Mouse (Mus musculus): ENCODE data around the gene Nr1h4. TPM values are rescaled to one million over a fixed set of nuclear protein-coding genes. Genes with fewer than 3 reads are reported as not detected.

The Nr1h4 gene
- polyA plus RNA-seq, 1 experiment from 2014 or later = 1.2 TPM

DNA sequence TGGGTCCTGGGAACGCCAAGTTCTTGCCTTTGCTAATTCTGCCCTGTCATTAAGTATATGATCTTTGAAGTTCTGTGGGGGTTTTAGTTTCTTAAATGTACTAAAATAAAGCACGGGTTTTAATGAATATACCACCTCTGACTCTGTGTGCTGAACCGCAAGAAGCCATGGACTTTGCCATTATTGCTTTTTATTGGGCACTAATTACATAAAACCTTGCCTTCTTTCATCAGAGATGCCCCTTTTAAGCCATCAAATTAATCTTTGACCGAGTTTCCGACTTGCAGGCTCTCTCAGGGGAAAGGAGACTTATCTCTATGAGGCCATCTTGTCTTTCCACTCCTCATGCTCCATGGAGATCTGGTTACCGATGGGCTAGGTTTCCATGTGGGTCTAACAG is 20.8 kb downstream of the Nr1h4 start:
- H3K4me3 ChIP-seq (ENCODE audit: low read length) = no peak overlapping the region
- no peak overlapping the region for H3K9ac ChIP-seq (ENCODE audit: low read length)
- WGBS = 81% methylated on average over 6 of the region's 6 CpGs
- no peaks in the 10 kb centered on the region for H3K27me3 ChIP-seq (ENCODE audit: control insufficient read depth, insufficient read depth, low read length)
- H3K9me3 ChIP-seq (replicated peaks; ENCODE audit: control insufficient read depth, low read length) = no peaks in the 10 kb centered on the region
- H3K27ac ChIP-seq (ENCODE audit: low read length) = no peak overlapping the region
- no peak overlapping the region for H3K4me2 ChIP-seq (ENCODE audit: low read depth, low read length)
- no peaks in the 10 kb centered on the region for H3K4me1 ChIP-seq (ENCODE audit: control insufficient read depth, insufficient read depth, low read length)
- no peaks in the 10 kb centered on the region for H3K36me3 ChIP-seq (ENCODE audit: control insufficient read depth, insufficient read depth)
- no peak for ATAC-seq (replicated peaks; ENCODE audit: extremely low read depth, insufficient read depth, low FRiP score)

DNA sequence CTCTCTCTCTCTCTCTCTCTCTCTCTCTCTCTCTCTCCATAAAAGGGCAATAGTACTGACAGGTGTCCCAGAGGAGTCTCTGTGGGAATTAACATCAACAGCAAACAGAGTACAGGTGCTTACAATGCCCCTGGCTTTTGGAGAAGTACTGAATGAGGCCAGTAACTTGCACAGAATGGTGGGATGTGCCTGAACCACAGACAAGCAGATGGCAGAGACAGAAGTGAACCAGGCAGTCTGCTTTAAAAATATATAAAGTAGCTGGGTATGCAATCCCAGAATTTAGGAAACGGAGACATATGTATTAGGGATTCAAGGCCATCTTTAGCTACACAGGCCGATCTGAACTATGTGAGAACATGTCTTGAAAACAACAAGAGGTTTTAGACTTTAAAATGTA is 22.8 kb downstream of the Nr1h4 start:
- no peak overlapping the region for H3K4me2 ChIP-seq (ENCODE audit: low read depth, low read length)
- no peak for ATAC-seq (replicated peaks; ENCODE audit: extremely low read depth, insufficient read depth, low FRiP score)
- 83% methylated on average over 2 of the region's 2 CpGs for WGBS
- no peaks in the 10 kb centered on the region for H3K36me3 ChIP-seq (ENCODE audit: control insufficient read depth, insufficient read depth)
- no peaks in the 10 kb centered on the region for H3K9me3 ChIP-seq (replicated peaks; ENCODE audit: control insufficient read depth, low read length)
- no peaks in the 10 kb centered on the region for H3K27me3 ChIP-seq (ENCODE audit: control insufficient read depth, insufficient read depth, low read length)
- H3K27ac ChIP-seq (ENCODE audit: low read length) = no peak overlapping the region
- H3K4me1 ChIP-seq (ENCODE audit: control insufficient read depth, insufficient read depth, low read length) = no peaks in the 10 kb centered on the region
- no peak overlapping the region for H3K4me3 ChIP-seq (ENCODE audit: low read length)
- H3K9ac ChIP-seq (ENCODE audit: low read length) = no peak overlapping the region

DNA sequence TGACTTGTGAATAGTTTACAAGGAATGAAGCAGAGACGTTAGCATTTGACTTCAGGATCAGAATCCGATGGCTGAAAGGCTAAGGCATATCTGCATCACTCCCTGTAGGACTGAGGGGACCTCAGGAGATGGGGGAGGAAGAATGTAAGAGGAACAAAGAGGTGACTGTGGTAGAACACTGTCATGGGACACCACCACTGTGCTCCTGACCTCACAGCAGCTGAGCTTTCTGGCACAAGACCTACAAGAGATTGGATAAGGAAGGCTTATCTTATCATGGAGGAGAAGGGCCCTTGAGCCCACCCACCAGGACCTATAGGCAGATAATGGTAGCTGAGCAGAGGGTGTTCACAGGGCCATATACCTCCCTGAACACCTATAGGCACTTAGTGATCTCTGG is 24.8 kb downstream of the Nr1h4 start:
- no peaks in the 10 kb centered on the region for H3K4me1 ChIP-seq (ENCODE audit: control insufficient read depth, insufficient read depth, low read length)
- no peaks in the 10 kb centered on the region for H3K27me3 ChIP-seq (ENCODE audit: control insufficient read depth, insufficient read depth, low read length)
- WGBS = 51% methylated on average over 2 of the region's 2 CpGs
- H3K4me3 ChIP-seq (ENCODE audit: low read length) = no peak overlapping the region
- no peak for ATAC-seq (replicated peaks; ENCODE audit: extremely low read depth, insufficient read depth, low FRiP score)
- no peak overlapping the region for H3K4me2 ChIP-seq (ENCODE audit: low read depth, low read length)
- no peak overlapping the region for H3K9ac ChIP-seq (ENCODE audit: low read length)
- no peak overlapping the region for H3K27ac ChIP-seq (ENCODE audit: low read length)
- no peaks in the 10 kb centered on the region for H3K36me3 ChIP-seq (ENCODE audit: control insufficient read depth, insufficient read depth)
- no peaks in the 10 kb centered on the region for H3K9me3 ChIP-seq (replicated peaks; ENCODE audit: control insufficient read depth, low read length)

DNA sequence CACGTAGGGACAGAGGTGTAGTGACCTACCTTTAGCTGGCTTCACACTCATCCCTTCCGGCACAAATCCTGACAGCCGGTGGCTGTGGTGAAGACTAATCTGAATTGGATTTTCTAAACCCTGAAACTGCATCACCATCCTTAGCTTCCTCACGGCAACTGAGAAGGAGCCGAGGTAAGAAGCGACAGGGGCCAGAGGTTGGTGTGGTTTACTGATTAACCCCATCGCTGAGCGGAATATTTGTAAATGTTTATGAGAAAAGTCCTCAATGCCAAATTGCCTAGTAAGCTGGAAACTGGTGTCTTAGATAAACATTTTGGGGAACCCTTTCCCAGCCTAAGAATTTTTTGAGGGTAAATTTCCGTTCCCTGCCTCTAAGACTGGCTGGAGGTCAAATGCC is 26.9 kb downstream of the Nr1h4 start:
- Histone ChIP-seq H3K27me3 (ENCODE audit: control insufficient read depth, insufficient read depth, low read length) (no peaks in the 10 kb centered on the region), H3K9ac (ENCODE audit: low read length) (no peak overlapping the region), H3K9me3 (replicated peaks; ENCODE audit: control insufficient read depth, low read length) (no peaks in the 10 kb centered on the region), H3K4me1 (ENCODE audit: control insufficient read depth, insufficient read depth, low read length) (no peaks in the 10 kb centered on the region), H3K36me3 (ENCODE audit: control insufficient read depth, insufficient read depth) (no peaks in the 10 kb centered on the region), H3K4me3 (ENCODE audit: low read length) (no peak overlapping the region), H3K27ac (ENCODE audit: low read length) (no peak overlapping the region), H3K4me2 (ENCODE audit: low read depth, low read length) (no peak overlapping the region)
- WGBS = 82% methylated on average over 9 of the region's 9 CpGs
- ATAC-seq (replicated peaks; ENCODE audit: extremely low read depth, insufficient read depth, low FRiP score) = no peak

DNA sequence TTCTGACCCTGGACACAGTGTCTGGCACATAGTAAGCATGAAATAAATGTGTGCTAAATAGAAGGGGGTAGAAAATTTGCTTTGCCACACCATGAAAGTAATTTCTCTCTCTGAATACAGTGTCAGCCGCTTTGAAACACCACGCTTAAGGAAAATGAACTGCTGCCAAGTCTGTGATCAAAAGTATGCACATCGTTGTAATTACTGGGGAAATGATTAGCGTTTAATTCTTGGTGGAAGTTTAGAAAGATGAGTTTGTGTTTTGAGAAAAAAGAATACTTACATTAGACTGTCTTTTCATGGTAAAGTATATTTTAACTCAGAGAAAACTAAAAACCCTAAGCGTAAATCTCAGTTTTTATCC is 27.8 kb downstream of the Nr1h4 start:
- Histone ChIP-seq H3K27me3 (ENCODE audit: control insufficient read depth, insufficient read depth, low read length) (no peaks in the 10 kb centered on the region), H3K4me2 (ENCODE audit: low read depth, low read length) (no peak overlapping the region), H3K9ac (ENCODE audit: low read length) (no peak overlapping the region), H3K4me1 (ENCODE audit: control insufficient read depth, insufficient read depth, low read length) (no peaks in the 10 kb centered on the region), H3K36me3 (ENCODE audit: control insufficient read depth, insufficient read depth) (no peaks in the 10 kb centered on the region), H3K9me3 (replicated peaks; ENCODE audit: control insufficient read depth, low read length) (no peaks in the 10 kb centered on the region), H3K4me3 (ENCODE audit: low read length) (no peak overlapping the region), H3K27ac (ENCODE audit: low read length) (no peak overlapping the region)
- no peak for ATAC-seq (replicated peaks; ENCODE audit: extremely low read depth, insufficient read depth, low FRiP score)
- WGBS = 68% methylated on average over 5 of the region's 5 CpGs

DNA sequence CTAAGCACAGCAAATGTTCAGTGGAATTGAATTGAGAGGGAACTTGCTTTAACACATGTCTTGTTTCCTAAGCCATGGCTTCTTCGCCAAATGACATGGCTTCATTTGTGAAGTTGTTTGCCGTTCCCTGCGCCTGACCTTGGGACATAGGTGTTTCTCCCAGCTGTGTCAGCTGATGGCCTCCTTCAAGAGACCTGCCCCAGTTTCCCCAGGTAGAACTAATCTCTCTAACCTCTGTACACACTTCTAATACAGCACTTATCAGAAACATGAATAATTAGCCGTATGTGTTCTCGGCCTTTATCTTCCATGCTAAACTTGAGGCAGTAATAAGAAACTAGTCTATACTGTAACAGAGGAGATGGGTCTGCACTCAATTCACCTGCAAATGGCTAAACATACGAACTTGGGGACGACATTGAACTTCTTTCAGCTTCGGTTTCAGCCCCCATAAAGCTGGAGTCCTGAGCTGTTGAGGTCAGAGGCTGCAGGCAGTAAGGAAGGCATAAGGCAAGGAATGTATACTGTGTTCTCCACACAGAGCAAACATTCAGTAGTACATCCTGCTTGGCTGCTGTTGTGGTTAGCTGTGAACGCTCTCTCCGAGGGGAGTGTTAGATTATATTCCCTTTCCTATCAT is 28.3 kb downstream of the Nr1h4 start:
- ATAC-seq (replicated peaks; ENCODE audit: extremely low read depth, insufficient read depth, low FRiP score) = no peak
- Histone ChIP-seq H3K4me1 (ENCODE audit: control insufficient read depth, insufficient read depth, low read length) (no peaks in the 10 kb centered on the region), H3K9me3 (replicated peaks; ENCODE audit: control insufficient read depth, low read length) (no peaks in the 10 kb centered on the region), H3K27ac (ENCODE audit: low read length) (no peak overlapping the region), H3K27me3 (ENCODE audit: control insufficient read depth, insufficient read depth, low read length) (no peaks in the 10 kb centered on the region), H3K36me3 (ENCODE audit: control insufficient read depth, insufficient read depth) (no peaks in the 10 kb centered on the region), H3K4me2 (ENCODE audit: low read depth, low read length) (no peak overlapping the region), H3K9ac (ENCODE audit: low read length) (no peak overlapping the region), H3K4me3 (ENCODE audit: low read length) (no peak overlapping the region)
- 63% methylated on average over 10 of the region's 10 CpGs for WGBS

DNA sequence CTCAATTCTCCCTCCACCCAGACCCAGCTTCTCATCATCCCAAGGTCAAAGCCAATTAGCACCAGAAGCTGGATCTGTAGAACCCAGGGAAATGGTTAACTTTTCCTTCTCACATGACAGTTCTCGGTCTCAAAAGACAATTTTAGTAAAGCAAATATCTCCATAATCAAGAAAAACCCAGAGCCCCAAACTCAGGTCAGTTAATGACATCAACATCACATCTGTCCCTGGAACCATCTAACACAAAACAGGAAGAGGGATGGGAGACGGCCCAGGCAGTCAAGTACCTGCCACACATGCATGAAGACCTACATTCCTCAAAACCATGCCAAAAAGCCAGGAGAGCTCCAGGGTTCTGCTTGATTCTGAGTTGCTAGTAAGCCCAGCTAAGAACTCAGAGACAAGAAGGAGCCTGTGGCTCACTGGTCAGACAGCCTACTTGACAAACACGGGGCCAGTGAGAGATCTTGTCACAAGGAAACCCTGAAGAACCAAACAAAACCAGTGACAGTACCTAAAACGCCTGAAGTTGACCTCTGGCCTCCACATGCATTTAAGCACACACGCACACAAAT is 30.3 kb downstream of the Nr1h4 start:
- ATAC-seq (replicated peaks; ENCODE audit: extremely low read depth, insufficient read depth, low FRiP score) = no peak
- Histone ChIP-seq H3K4me1 (ENCODE audit: control insufficient read depth, insufficient read depth, low read length) (no peaks in the 10 kb centered on the region), H3K9me3 (replicated peaks; ENCODE audit: control insufficient read depth, low read length) (no peaks in the 10 kb centered on the region), H3K4me3 (ENCODE audit: low read length) (no peak overlapping the region), H3K4me2 (ENCODE audit: low read depth, low read length) (no peak overlapping the region), H3K9ac (ENCODE audit: low read length) (no peak overlapping the region), H3K27ac (ENCODE audit: low read length) (no peak overlapping the region), H3K27me3 (ENCODE audit: control insufficient read depth, insufficient read depth, low read length) (no peaks in the 10 kb centered on the region), H3K36me3 (ENCODE audit: control insufficient read depth, insufficient read depth) (no peaks in the 10 kb centered on the region)
- WGBS = 62% methylated on average over 5 of the region's 5 CpGs

DNA sequence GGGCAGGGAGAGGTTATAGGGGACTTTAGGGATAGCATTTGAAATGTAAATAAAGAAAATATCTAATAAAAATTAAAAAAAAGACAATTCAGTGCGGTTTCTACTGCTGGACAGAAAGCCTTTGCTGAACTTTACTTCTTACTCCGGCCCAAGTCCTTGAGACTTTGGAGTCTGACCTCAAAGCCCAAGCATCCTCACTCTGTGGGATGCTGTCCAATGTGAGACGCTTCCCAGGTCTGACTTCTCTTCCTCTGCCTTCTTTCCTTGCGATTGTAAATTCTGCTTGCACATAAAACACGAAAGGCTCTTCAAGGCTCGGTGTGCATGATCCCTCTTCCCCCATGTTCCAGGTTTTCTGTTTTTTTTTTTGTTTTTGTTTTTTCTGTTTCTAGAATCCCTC is 31.5 kb downstream of the Nr1h4 start:
- ATAC-seq (replicated peaks; ENCODE audit: extremely low read depth, insufficient read depth, low FRiP score) = no peak
- no peak overlapping the region for H3K4me3 ChIP-seq (ENCODE audit: low read length)
- no peaks in the 10 kb centered on the region for H3K4me1 ChIP-seq (ENCODE audit: control insufficient read depth, insufficient read depth, low read length)
- no peaks in the 10 kb centered on the region for H3K27me3 ChIP-seq (ENCODE audit: control insufficient read depth, insufficient read depth, low read length)
- WGBS = 81% methylated on average over 6 of the region's 6 CpGs
- H3K4me2 ChIP-seq (ENCODE audit: low read depth, low read length) = no peak overlapping the region
- H3K9ac ChIP-seq (ENCODE audit: low read length) = no peak overlapping the region
- H3K36me3 ChIP-seq (ENCODE audit: control insufficient read depth, insufficient read depth) = no peaks in the 10 kb centered on the region
- no peaks in the 10 kb centered on the region for H3K9me3 ChIP-seq (replicated peaks; ENCODE audit: control insufficient read depth, low read length)
- no peak overlapping the region for H3K27ac ChIP-seq (ENCODE audit: low read length)

DNA sequence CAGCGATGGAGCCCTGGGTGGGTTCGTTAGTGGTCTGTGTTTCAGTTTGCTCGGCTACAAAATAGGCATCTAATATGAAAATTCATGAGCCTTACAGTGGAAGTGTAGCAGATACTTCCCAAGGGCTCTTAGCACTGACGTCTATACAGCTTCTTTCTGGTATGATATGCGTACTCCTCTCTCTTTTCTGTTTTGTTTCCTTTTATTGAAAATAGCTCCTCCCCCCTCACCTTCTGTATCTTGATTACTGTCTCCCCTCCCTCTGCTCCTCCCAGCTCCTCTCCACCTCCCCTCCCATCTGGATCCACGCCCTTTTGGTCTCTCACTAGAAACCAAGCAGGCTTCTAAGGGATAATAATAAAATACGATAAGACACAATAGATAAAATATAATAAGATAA is 37.8 kb downstream of the Nr1h4 start:
- H3K4me3 ChIP-seq (ENCODE audit: low read length) = no peak overlapping the region
- H3K4me1 ChIP-seq (ENCODE audit: control insufficient read depth, insufficient read depth, low read length) = no peaks in the 10 kb centered on the region
- no peak overlapping the region for H3K4me2 ChIP-seq (ENCODE audit: low read depth, low read length)
- H3K36me3 ChIP-seq (ENCODE audit: control insufficient read depth, insufficient read depth) = no peaks in the 10 kb centered on the region
- no peak overlapping the region for H3K9ac ChIP-seq (ENCODE audit: low read length)
- WGBS = 78% methylated on average over 7 of the region's 7 CpGs
- H3K27me3 ChIP-seq (ENCODE audit: control insufficient read depth, insufficient read depth, low read length) = no peaks in the 10 kb centered on the region
- no peak overlapping the region for H3K27ac ChIP-seq (ENCODE audit: low read length)
- ATAC-seq (replicated peaks; ENCODE audit: extremely low read depth, insufficient read depth, low FRiP score) = no peak
- no peaks in the 10 kb centered on the region for H3K9me3 ChIP-seq (replicated peaks; ENCODE audit: control insufficient read depth, low read length)

Measured in heart, embryonic 16.5 days (tissue).